Comparison of ENCODE assay signal across 8 mouse cellular contexts in the genomic region with DNA sequence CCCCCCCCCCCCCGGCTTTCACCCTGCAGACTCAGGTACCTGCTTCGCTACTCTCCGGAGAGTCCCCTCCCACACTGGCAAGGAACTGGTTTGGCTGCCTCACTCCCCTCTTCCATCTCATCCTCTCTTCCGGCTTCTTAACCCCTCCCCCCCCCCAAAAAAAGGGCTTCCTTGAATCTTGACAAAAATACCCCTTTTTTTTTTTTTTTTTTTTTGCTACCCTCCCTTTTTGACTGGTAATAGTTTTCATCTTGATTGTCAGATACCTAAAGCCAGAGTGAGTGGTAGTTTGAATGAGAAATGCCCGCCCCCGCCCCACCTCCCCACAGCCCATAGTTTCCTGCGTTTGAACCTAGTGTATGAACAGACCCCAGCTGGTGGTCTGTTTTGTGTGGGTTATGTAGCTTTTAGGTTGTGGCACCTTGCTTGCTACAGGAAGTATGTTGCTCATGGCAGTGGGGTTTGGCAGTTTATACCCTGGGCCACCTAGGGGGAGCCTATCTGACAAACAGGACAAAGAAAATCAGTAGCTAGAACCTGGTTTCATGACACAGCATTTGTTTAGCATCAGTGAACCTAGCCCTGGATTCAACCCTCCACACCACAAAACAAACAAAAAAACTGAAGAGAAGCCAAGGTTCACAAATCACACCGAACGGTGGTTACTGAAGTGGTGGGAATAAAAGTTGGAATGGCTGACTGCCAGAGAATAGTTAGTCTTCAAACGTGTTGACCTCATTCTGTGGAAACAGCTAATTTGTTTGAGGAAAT. TPM values are rescaled to one million over a fixed set of nuclear protein-coding genes. Genes with fewer than 3 reads are reported as not detected.
DNase-seq lines count a peak whose midpoint lies in the region; ATAC-seq lines count a peak whose summit lies in the region.

No protein-coding gene starts in this region.

- H3K9me3 ChIP-seq in heart, embryonic 13.5 days, result no peaks in the 10 kb centered on the region
- no peaks in the 10 kb centered on the region for H3K9me3 ChIP-seq in embryonic facial prominence, embryonic 14.5 days (ENCODE audit: control insufficient read depth, low read length)
- no peaks in the 10 kb centered on the region for H3K9me3 ChIP-seq in lung, embryonic 16.5 days (ENCODE audit: control insufficient read depth, low read length)

- peaks cover 19% of the 10 kb centered on the region for H3K27me3 ChIP-seq in heart, embryonic 13.5 days (replicated peaks)
- H3K27me3 ChIP-seq in embryonic facial prominence, embryonic 14.5 days (replicated peaks; ENCODE audit: control insufficient read depth, insufficient read depth, low read length), result peaks cover 8% of the 10 kb centered on the region; the same call in 1 of the 2 replicates
- H3K27me3 ChIP-seq in lung, embryonic 16.5 days (ENCODE audit: control insufficient read depth, insufficient read depth, low read depth, low read length), result no peaks in the 10 kb centered on the region

- no peaks in the 10 kb centered on the region for H3K36me3 ChIP-seq in heart, embryonic 13.5 days
- no peaks in the 10 kb centered on the region for H3K36me3 ChIP-seq in embryonic facial prominence, embryonic 14.5 days (ENCODE audit: control insufficient read depth, insufficient read depth, low read length)
- no peaks in the 10 kb centered on the region for H3K36me3 ChIP-seq in lung, embryonic 16.5 days (ENCODE audit: control insufficient read depth, insufficient read depth, low read length)

- peak overlapping the region; percentile 69 for H3K9ac ChIP-seq in heart, embryonic 13.5 days
- H3K9ac ChIP-seq in embryonic facial prominence, embryonic 14.5 days (ENCODE audit: low read depth, low read length), result peak overlapping the region; percentile 44; the same call in 1 of the 2 replicates
- H3K9ac ChIP-seq in lung, embryonic 16.5 days (ENCODE audit: low read length), result no peak overlapping the region

- no peak for DNase-seq in heart, adult 8-10 months (ENCODE audit: low spot score)
- peak; percentile 45 for DNase-seq in embryonic facial prominence, embryonic 14.5 days (ENCODE audit: low spot score)
- peak; percentile 56 for DNase-seq in kidney, adult 18-20 months
- DNase-seq in thymus, adult 18-20 months, result peak; percentile 62 to 85
- DNase-seq in left cerebral cortex, adult 11 months (ENCODE audit: low spot score), result no peak
- DNase-seq in layer of hippocampus, adult 8-10 months (ENCODE audit: low spot score in 2 of 2), result no peak

- H3K4me1 ChIP-seq in heart, embryonic 13.5 days, result peaks cover 50% of the 10 kb centered on the region
- peaks cover 36% of the 10 kb centered on the region for H3K4me1 ChIP-seq in embryonic facial prominence, embryonic 14.5 days (ENCODE audit: control insufficient read depth, insufficient read depth, low read length)
- peaks cover 49% of the 10 kb centered on the region for H3K4me1 ChIP-seq in lung, embryonic 16.5 days (replicated peaks; ENCODE audit: control insufficient read depth, insufficient read depth, low read length)

- peak overlapping the region; percentile 87 for H3K4me2 ChIP-seq in heart, embryonic 13.5 days
- peak overlapping the region; percentile 72 for H3K4me2 ChIP-seq in embryonic facial prominence, embryonic 14.5 days (ENCODE audit: low read depth, low read length)
- peak overlapping the region; percentile 85 for H3K4me2 ChIP-seq in lung, embryonic 16.5 days (ENCODE audit: low read depth, low read length)

- 20% methylated on average over 8 of the region's 10 CpGs for WGBS in heart, embryonic 13.5 days
- WGBS in embryonic facial prominence, embryonic 14.5 days, result 23% methylated on average over 9 of the region's 10 CpGs
- WGBS in lung, embryonic 16.5 days, result 10% methylated on average over 8 of the region's 10 CpGs

- no peak for ATAC-seq in heart, embryonic 13.5 days (ENCODE audit: extremely low read depth, insufficient number of reproducible peaks, low FRiP score, low TSS enrichment)
- no peak; the same call in 1 of the 2 replicates for ATAC-seq in embryonic facial prominence, embryonic 14.5 days (ENCODE audit: low read depth)
- 0 out of 2 replicates have a peak, but pooled peaks have one; percentile 6 for ATAC-seq in lung, embryonic 16.5 days (ENCODE audit: low read depth)

- H3K4me3 ChIP-seq in heart, embryonic 13.5 days, result peak overlapping the region; percentile 58
- H3K4me3 ChIP-seq in embryonic facial prominence, embryonic 14.5 days (ENCODE audit: low read depth, low read length), result peak overlapping the region; percentile 42; the same call in 1 of the 2 replicates
- H3K4me3 ChIP-seq in lung, embryonic 16.5 days (ENCODE audit: low read length), result peak overlapping the region; percentile 60

- peak overlapping the region; percentile 84; the same call in 1 of the 2 replicates for H3K27ac ChIP-seq in heart, embryonic 13.5 days (replicated peaks)
- H3K27ac ChIP-seq in embryonic facial prominence, embryonic 14.5 days (replicated peaks; ENCODE audit: low read depth, low read length), result no peak overlapping the region
- peak overlapping the region; percentile 93 for H3K27ac ChIP-seq in lung, embryonic 16.5 days (ENCODE audit: low read length)

RNA-seq across cellular contexts. Expression of gene Gstt2, which starts 1.3 kb away (rescaled TPM):
- polyA plus RNA-seq in heart, embryonic 13.5 days (2015; fragmentation: Nextera tagmentation; extraction: Ambion mirVana), result 9.5 and 13.0 TPM in 2 replicates
- 10 to 100 TPM in 3 of 4 experiments, 1 to 10 TPM in 1; 7.3 to 16.9 (median 13.2) TPM for total RNA-seq in heart, adult 8-10 months (2022)
- 9.7 and 12.9 TPM in 2 replicates for polyA plus RNA-seq in embryonic facial prominence, embryonic 14.5 days (2014; fragmentation: Nextera tagmentation; extraction: Ambion mirVana)
- polyA plus RNA-seq in lung, embryonic 16.5 days (2015; fragmentation: Nextera tagmentation; extraction: Ambion mirVana), result 51.9 and 60.7 TPM in 2 replicates
- 1 to 10 TPM; 5.1 to 6.8 (median 5.7) TPM for total RNA-seq in layer of hippocampus, adult 8-10 months (2022)

RNA-seq across cellular contexts. Expression of gene Gstt4, which starts 13.6 kb away (rescaled TPM):
- not detected in 2 replicates for polyA plus RNA-seq in heart, embryonic 13.5 days (2015; fragmentation: Nextera tagmentation; extraction: Ambion mirVana)
- not detected for total RNA-seq in heart, adult 8-10 months (2022)
- polyA plus RNA-seq in embryonic facial prominence, embryonic 14.5 days (2014; fragmentation: Nextera tagmentation; extraction: Ambion mirVana), result not detected in 2 replicates
- polyA plus RNA-seq in lung, embryonic 16.5 days (2015; fragmentation: Nextera tagmentation; extraction: Ambion mirVana), result not detected in 2 replicates
- total RNA-seq in layer of hippocampus, adult 8-10 months (2022), result under 1 TPM in 1 of 4 experiments, not detected in 3; 0.35 TPM

RNA-seq across cellular contexts. Expression of gene Mif, which starts 24.1 kb away (rescaled TPM):
- 2,411 and 2,681 TPM in 2 replicates for polyA plus RNA-seq in heart, embryonic 13.5 days (2015; fragmentation: Nextera tagmentation; extraction: Ambion mirVana)
- total RNA-seq in heart, adult 8-10 months (2022), result 100 to 1,000 TPM; 216 to 258 (median 253) TPM
- polyA plus RNA-seq in embryonic facial prominence, embryonic 14.5 days (2014; fragmentation: Nextera tagmentation; extraction: Ambion mirVana), result 1,291 and 1,408 TPM in 2 replicates
- polyA plus RNA-seq in lung, embryonic 16.5 days (2015; fragmentation: Nextera tagmentation; extraction: Ambion mirVana), result 1,432 and 1,479 TPM in 2 replicates
- total RNA-seq in layer of hippocampus, adult 8-10 months (2022), result 100 to 1,000 TPM; 442 to 478 (median 462) TPM

RNA-seq across cellular contexts. Expression of gene Gstt1, which starts 37.6 kb away (rescaled TPM):
- 5.3 and 7.1 TPM in 2 replicates for polyA plus RNA-seq in heart, embryonic 13.5 days (2015; fragmentation: Nextera tagmentation; extraction: Ambion mirVana)
- 10 to 100 TPM; 15.7 to 26.4 (median 22.1) TPM for total RNA-seq in heart, adult 8-10 months (2022)
- polyA plus RNA-seq in embryonic facial prominence, embryonic 14.5 days (2014; fragmentation: Nextera tagmentation; extraction: Ambion mirVana), result 16.0 and 18.4 TPM in 2 replicates
- 36.2 and 42.8 TPM in 2 replicates for polyA plus RNA-seq in lung, embryonic 16.5 days (2015; fragmentation: Nextera tagmentation; extraction: Ambion mirVana)
- 10 to 100 TPM; 10.0 to 15.8 (median 12.8) TPM for total RNA-seq in layer of hippocampus, adult 8-10 months (2022)

RNA-seq across cellular contexts. Expression of gene Gstt3, which starts 54.7 kb away (rescaled TPM):
- 3.2 and 4.1 TPM in 2 replicates for polyA plus RNA-seq in heart, embryonic 13.5 days (2015; fragmentation: Nextera tagmentation; extraction: Ambion mirVana)
- total RNA-seq in heart, adult 8-10 months (2022), result 1 to 10 TPM; 3.0 to 5.6 (median 5.0) TPM
- 19.9 and 22.5 TPM in 2 replicates for polyA plus RNA-seq in embryonic facial prominence, embryonic 14.5 days (2014; fragmentation: Nextera tagmentation; extraction: Ambion mirVana)
- polyA plus RNA-seq in lung, embryonic 16.5 days (2015; fragmentation: Nextera tagmentation; extraction: Ambion mirVana), result 34.2 and 36.4 TPM in 2 replicates
- total RNA-seq in layer of hippocampus, adult 8-10 months (2022), result 1 to 10 TPM; 2.0 to 7.7 (median 4.3) TPM

Comparison
In these comparisons a context has a peak if more than half of its experiments do, and no peak if none do; other contexts are left out.
1. DNase-seq: peak in embryonic facial prominence, embryonic 14.5 days (single experiment), kidney, adult 18-20 months (single experiment) and thymus, adult 18-20 months (2 of 2); none in heart, adult 8-10 months (single experiment), left cerebral cortex, adult 11 months (single experiment) and layer of hippocampus, adult 8-10 months (0 of 2).
2. Peak in every context shown above with its lines, with median percentiles within 50 percentile points of each other: H3K4me2 ChIP-seq and H3K4me3 ChIP-seq.